Mouse (Mus musculus): Measurements from ENCODE around the gene Rgs7bp. TPM values are rescaled to one million over a fixed set of nuclear protein-coding genes. Genes with fewer than 3 reads are reported as not detected.
A peak's percentile ranks its signal among the peaks of the same experiment; 100 is the strongest.
"Not testable (repeated sequence)": the region's sequence is repeated elsewhere in the genome, so short reads cannot be mapped to it uniquely, and the experiment has no call there.

The Rgs7bp gene
- polyA plus RNA-seq, 1 experiment = 0.57 TPM

- Histone ChIP-seq H3K27ac (ENCODE audit: control insufficient read depth, insufficient read depth, low read depth, low read length, poor library complexity) (no peak overlapping the region), H3K4me1 (ENCODE audit: control insufficient read depth, insufficient read depth, low read length) (no peaks in the 10 kb centered on the region; the same call in 1 of the 2 replicates), H3K4me3 (replicated peaks; ENCODE audit: control insufficient read depth, low read depth, low read length) (no peak overlapping the region)
- 63% methylated on average over 13 of the region's 13 CpGs for WGBS
- TF ChIP-seq POLR2A (IDR thresholded peaks at IDR 0.05; ENCODE audit: borderline replicate concordance, control insufficient read depth, low read depth, low read length) (no peak), CTCF (IDR thresholded peaks at IDR 0.05; ENCODE audit: control insufficient read depth, insufficient read depth, low read length) (no peak)
Measured at GRCm38 (mm10) chr13:104938966-104939593, 115.7 kb downstream of the Rgs7bp start.

GRCm38 (mm10) chr13:104937759-104938158 is 117.0 kb downstream of the Rgs7bp start:
- WGBS = 4% methylated on average over 6 of the region's 6 CpGs
- TF ChIP-seq POLR2A (IDR thresholded peaks at IDR 0.05; ENCODE audit: borderline replicate concordance, control insufficient read depth, low read depth, low read length) (no peak), CTCF (IDR thresholded peaks at IDR 0.05; ENCODE audit: control insufficient read depth, insufficient read depth, low read length) (no peak)
- H3K4me1 ChIP-seq (ENCODE audit: control insufficient read depth, insufficient read depth, low read length) = no peaks in the 10 kb centered on the region; the same call in 1 of the 2 replicates
- H3K4me3 ChIP-seq (replicated peaks; ENCODE audit: control insufficient read depth, low read depth, low read length) = peak overlapping the region; percentile 49
- H3K27ac ChIP-seq (ENCODE audit: control insufficient read depth, insufficient read depth, low read depth, low read length, poor library complexity) = no peak overlapping the region

GRCm38 (mm10) chr13:104936586-104936985 is 118.1 kb downstream of the Rgs7bp start:
- Histone ChIP-seq H3K27ac (ENCODE audit: control insufficient read depth, insufficient read depth, low read depth, low read length, poor library complexity) (no peak overlapping the region), H3K4me3 (replicated peaks; ENCODE audit: control insufficient read depth, low read depth, low read length) (no peak overlapping the region), H3K4me1 (ENCODE audit: control insufficient read depth, insufficient read depth, low read length) (peaks cover 3% of the 10 kb centered on the region; the same call in 1 of the 2 replicates)
- 85% methylated on average over 2 of the region's 2 CpGs for WGBS
- TF ChIP-seq CTCF (IDR thresholded peaks at IDR 0.05; ENCODE audit: control insufficient read depth, insufficient read depth, low read length) (no peak), POLR2A (IDR thresholded peaks at IDR 0.05; ENCODE audit: borderline replicate concordance, control insufficient read depth, low read depth, low read length) (no peak)

- TF ChIP-seq CTCF (IDR thresholded peaks at IDR 0.05; ENCODE audit: control insufficient read depth, insufficient read depth, low read length) (no peak), POLR2A (IDR thresholded peaks at IDR 0.05; ENCODE audit: borderline replicate concordance, control insufficient read depth, low read depth, low read length) (no peak)
- WGBS = 36% methylated on average over 6 of the region's 6 CpGs
- Histone ChIP-seq H3K27ac (ENCODE audit: control insufficient read depth, insufficient read depth, low read depth, low read length, poor library complexity) (no peak overlapping the region), H3K4me3 (replicated peaks; ENCODE audit: control insufficient read depth, low read depth, low read length) (no peak overlapping the region), H3K4me1 (ENCODE audit: control insufficient read depth, insufficient read depth, low read length) (peaks cover 3% of the 10 kb centered on the region; the same call in 1 of the 2 replicates)
Measured at GRCm38 (mm10) chr13:104931635-104932532, 122.8 kb downstream of the Rgs7bp start.

GRCm38 (mm10) chr13:104930814-104931213 is 123.9 kb downstream of the Rgs7bp start:
- no peak overlapping the region for H3K27ac ChIP-seq (ENCODE audit: control insufficient read depth, insufficient read depth, low read depth, low read length, poor library complexity)
- peaks cover 3% of the 10 kb centered on the region; the same call in 1 of the 2 replicates for H3K4me1 ChIP-seq (ENCODE audit: control insufficient read depth, insufficient read depth, low read length)
- H3K4me3 ChIP-seq (replicated peaks; ENCODE audit: control insufficient read depth, low read depth, low read length) = no peak overlapping the region
- TF ChIP-seq POLR2A (IDR thresholded peaks at IDR 0.05; ENCODE audit: borderline replicate concordance, control insufficient read depth, low read depth, low read length) (no peak), CTCF (IDR thresholded peaks at IDR 0.05; ENCODE audit: control insufficient read depth, insufficient read depth, low read length) (no peak)
- 81% methylated on average over 3 of the region's 3 CpGs for WGBS

GRCm38 (mm10) chr13:104918663-104919062 is 136.1 kb downstream of the Rgs7bp start:
- no peaks in the 10 kb centered on the region for H3K4me1 ChIP-seq (ENCODE audit: control insufficient read depth, insufficient read depth, low read length)
- WGBS = 81% methylated on average over 16 of the region's 16 CpGs
- TF ChIP-seq CTCF (IDR thresholded peaks at IDR 0.05; ENCODE audit: control insufficient read depth, insufficient read depth, low read length) (peak; percentile 53; the same call in 1 of the 2 replicates), POLR2A (IDR thresholded peaks at IDR 0.05; ENCODE audit: borderline replicate concordance, control insufficient read depth, low read depth, low read length) (no peak)

GRCm38 (mm10) chr13:104916771-104917170 is 138.0 kb downstream of the Rgs7bp start:
- 85% methylated on average over 6 of the region's 6 CpGs for WGBS
- not testable (repeated sequence) for H3K4me3 ChIP-seq (replicated peaks; ENCODE audit: control insufficient read depth, low read depth, low read length)

More at GRCm38 (mm10) chr13:104918663-104919062, 136.1 kb downstream of the Rgs7bp start:
- Histone ChIP-seq H3K27ac (ENCODE audit: control insufficient read depth, insufficient read depth, low read depth, low read length, poor library complexity) (no peak overlapping the region; the same call in 1 of the 2 replicates), H3K4me3 (replicated peaks; ENCODE audit: control insufficient read depth, low read depth, low read length) (no peak overlapping the region)

GRCm38 (mm10) chr13:104916106-104916505 is 138.6 kb downstream of the Rgs7bp start:
- no peak for TF ChIP-seq CTCF (IDR thresholded peaks at IDR 0.05; ENCODE audit: control insufficient read depth, insufficient read depth, low read length)
- TF ChIP-seq POLR2A (IDR thresholded peaks at IDR 0.05; ENCODE audit: borderline replicate concordance, control insufficient read depth, low read depth, low read length) = no peak
- Histone ChIP-seq H3K4me1 (ENCODE audit: control insufficient read depth, insufficient read depth, low read length) (no peaks in the 10 kb centered on the region), H3K4me3 (replicated peaks; ENCODE audit: control insufficient read depth, low read depth, low read length) (no peak overlapping the region), H3K27ac (ENCODE audit: control insufficient read depth, insufficient read depth, low read depth, low read length, poor library complexity) (no peak overlapping the region)
- WGBS = 79% methylated on average over 2 of the region's 2 CpGs

More at GRCm38 (mm10) chr13:104916771-104917170, 138.0 kb downstream of the Rgs7bp start:
- H3K4me1 ChIP-seq (ENCODE audit: control insufficient read depth, insufficient read depth, low read length); H3K27ac ChIP-seq (ENCODE audit: control insufficient read depth, insufficient read depth, low read depth, low read length, poor library complexity): not testable (repeated sequence)

All from bone marrow, adult 2 months (tissue).